Comparison of ENCODE assay signal across 8 mouse cellular contexts in genomic region chr9:41212303-41212901, GRCm38 (mm10). TPM values are rescaled to one million over a fixed set of nuclear protein-coding genes. Genes with fewer than 3 reads are reported as not detected.
DNase-seq lines count a peak whose midpoint lies in the region; ATAC-seq and TF ChIP-seq lines count a peak whose summit lies in the region.

No protein-coding gene starts in this region.

- H3K27me3 ChIP-seq in neural tube, embryonic 14.5 days (ENCODE audit: control insufficient read depth, insufficient read depth, low read length): no peaks in the 10 kb centered on the region

- peak overlapping the region; percentile 23; the same call in 1 of the 2 replicates for H3K4me2 ChIP-seq in neural tube, embryonic 14.5 days (ENCODE audit: low read depth, low read length)

- peak; percentile 65 for DNase-seq in CD4-positive, CD25-positive, alpha-beta regulatory T cell, adult 2 months (ENCODE audit: low read depth, low spot score)
- DNase-seq in heart, adult 9 months (ENCODE audit: low spot score in 2 of 2): peak; percentile 48 to 78
- DNase-seq in kidney, adult 11 months: peak; percentile 69
- DNase-seq in lung, adult 2 months: peak; percentile 13
- no peak for DNase-seq in layer of hippocampus, postnatal 36 days
- no peak for DNase-seq in right cerebral cortex, postnatal 4 days

- H3K9ac ChIP-seq in neural tube, embryonic 14.5 days (replicated peaks; ENCODE audit: low read depth, low read length): peak overlapping the region; percentile 39; the same call in 1 of the 2 replicates

- H3K4me1 ChIP-seq in brown adipose tissue, adult 24 weeks (ENCODE audit: control insufficient read depth, insufficient read depth, insufficient read length, low read length): peaks cover 10% of the 10 kb centered on the region; the same call in 1 of the 2 replicates
- H3K4me1 ChIP-seq in lung, adult 2 months (ENCODE audit: control insufficient read depth, insufficient read depth, low read length): no peaks in the 10 kb centered on the region; the same call in 1 of the 2 replicates
- peaks cover 19% of the 10 kb centered on the region; the same call in 1 of the 2 replicates for H3K4me1 ChIP-seq in neural tube, embryonic 14.5 days (ENCODE audit: control insufficient read depth, insufficient read depth, low read length)

- H3K27ac ChIP-seq in brown adipose tissue, adult 24 weeks (replicated peaks; ENCODE audit: low read depth, low read length): peak overlapping the region; percentile 69
- peak overlapping the region; percentile 72 for H3K27ac ChIP-seq in neural tube, embryonic 14.5 days (ENCODE audit: low read depth, low read length)

- H3K4me3 ChIP-seq in brown adipose tissue, adult 24 weeks (ENCODE audit: insufficient read depth, low read depth, low read length): 0 out of 2 replicates have a peak overlapping the region, but pooled peaks have one; percentile 30
- peak overlapping the region; percentile 31 for H3K4me3 ChIP-seq in lung, adult 2 months (replicated peaks; ENCODE audit: extremely low read depth, low read depth, low read length)
- no peak overlapping the region for H3K4me3 ChIP-seq in neural tube, embryonic 14.5 days (ENCODE audit: low read depth, low read length)

- 2% methylated on average over 7 of the region's 7 CpGs for WGBS in lung, adult 2 months
- WGBS in neural tube, embryonic 14.5 days: 3% methylated on average over 6 of the region's 7 CpGs

- TF ChIP-seq POLR2A in lung, adult 2 months (IDR thresholded peaks at IDR 0.05; ENCODE audit: borderline replicate concordance, extremely low read depth, low read depth, low read length): 0 out of 2 replicates have a peak, but pooled peaks have one; percentile 11

- H3K9me3 ChIP-seq in neural tube, embryonic 14.5 days (ENCODE audit: control insufficient read depth, low read length): no peaks in the 10 kb centered on the region

- no peak for TF ChIP-seq CTCF in lung, adult 2 months (IDR thresholded peaks at IDR 0.05; ENCODE audit: insufficient read depth, low read length)

- peak; percentile 38; the same call in 1 of the 2 replicates for ATAC-seq in neural tube, embryonic 14.5 days (ENCODE audit: low read depth)

- H3K36me3 ChIP-seq in neural tube, embryonic 14.5 days (ENCODE audit: control insufficient read depth, insufficient read depth, low read length): no peaks in the 10 kb centered on the region

RNA-seq across cellular contexts. Expression of gene Ubash3b, which starts 50.9 kb away (rescaled TPM):
- 0.87 and 1.0 TPM in 2 replicates for polyA plus RNA-seq in brown adipose tissue, adult 24 weeks (2012; ENCODE audit: insufficient read depth, insufficient read length, missing spikeins)
- polyA plus RNA-seq in lung, adult 2 months (2012; rRNA removed): 3.4 and 5.4 TPM in 2 replicates
- 26.1 and 32.1 TPM in 2 replicates for polyA plus RNA-seq in neural tube, embryonic 14.5 days (2014; fragmentation: Nextera tagmentation; extraction: Ambion mirVana)
- 10 to 100 TPM; 27.9 to 28.1 TPM for total RNA-seq in layer of hippocampus, postnatal 36 days (2021)

Comparison
In these comparisons a context has a peak if more than half of its experiments do, and no peak if none do; other contexts are left out.
1. DNase-seq: peak in CD4-positive, CD25-positive, alpha-beta regulatory T cell, adult 2 months (single experiment), heart, adult 9 months (2 of 2), kidney, adult 11 months (single experiment) and lung, adult 2 months (single experiment); none in layer of hippocampus, postnatal 36 days (0 of 2) and right cerebral cortex, postnatal 4 days (single experiment).